Mouse (Mus musculus) gastrocnemius, postnatal 14 days (tissue): Measurements from ENCODE around the gene Gusb. TPM values are rescaled to one million over a fixed set of nuclear protein-coding genes. Genes with fewer than 3 reads are reported as not detected.

Source experiments
- DNase-seq: peaks from one replicate; pipeline ENCODE4 v3.0.0; 2021; ENCODE audit warnings: mixed read lengths
- intact Hi-C: fragments of 180-260 bp; cut with DNase I; formaldehyde crosslinking; loops from one replicate; pipeline ENCODE4 v1.15.1; 2025; ENCODE audit warnings: low total_unique reads
- total RNA-seq, 2 experiments: library from RNA; stranded (reverse); gene quantifications; 2 replicates each; pipeline ENCODE4 v1.2.3; 2021

The Gusb gene
- total RNA-seq, 2 experiments from 2014 or later: 10.6 to 13.4 TPM

GRCm38 (mm10) chr5:129940281-129940680, 62.6 kb downstream of the Gusb start:
- intact Hi-C loops: no loop called here
- DNase-seq: no peak

Other genes with a start within 250 kb of the Gusb start
- gene Psph, start 215.6 kb downstream of the Gusb start, total RNA-seq: 10 to 100 TPM; 13.0 to 16.2 TPM
- gene Sumf2, start 156.1 kb downstream of the Gusb start, total RNA-seq: 10 to 100 TPM in 1 of 2 experiments, 1 to 10 TPM in 1; 9.2 to 10.4 TPM
- 100 to 1,000 TPM; 477 to 529 TPM for gene Chchd2, start 115.6 kb downstream of the Gusb start, total RNA-seq
- under 1 TPM; 0.53 to 0.84 TPM for gene Zbed5, start 107.3 kb downstream of the Gusb start, total RNA-seq
- gene Phkg1, start 104.5 kb downstream of the Gusb start, total RNA-seq: 100 to 1,000 TPM; 245 to 293 TPM
- gene Nupr1l, start 94.5 kb downstream of the Gusb start, total RNA-seq: under 1 TPM; 0.11 to 0.39 TPM
- 10 to 100 TPM; 16.2 to 17.4 TPM for gene Vkorc1l1, start 61.1 kb downstream of the Gusb start, total RNA-seq
- gene Asl, start 26.2 kb upstream of the Gusb start, total RNA-seq: 10 to 100 TPM; 12.5 to 15.8 TPM
- gene Crcp, start 26.2 kb upstream of the Gusb start, total RNA-seq: 10 to 100 TPM; 11.1 to 12.6 TPM
- 10 to 100 TPM; 15.6 to 22.6 TPM for gene Tpst1, start 70.3 kb upstream of the Gusb start, total RNA-seq
- gene Kctd7, start 141.8 kb upstream of the Gusb start, total RNA-seq: 1 to 10 TPM; 1.7 to 3.1 TPM
- 10 to 100 TPM; 46.4 to 46.9 TPM for gene Rabgef1, start 168.7 kb upstream of the Gusb start, total RNA-seq
- gene Tmem248, start 214.0 kb upstream of the Gusb start, total RNA-seq: 10 to 100 TPM; 28.6 to 29.6 TPM